Mouse (Mus musculus) effector memory CD4-positive, alpha-beta T cell, adult 5 months (primary cell): ENCODE results near the gene Olfr1269. TPM values are rescaled to one million over a fixed set of nuclear protein-coding genes. Genes with fewer than 3 reads are reported as not detected.

Experiments used
- polyA plus RNA-seq: library from polyadenylated mRNA; unstranded; fragments of 100-300 nt; shearing (Covaris generic); gene quantifications from one replicate; pipeline ENCODE4 v1.2.1, GENCODE M21; 2017

Gene Olfr1269
- polyA plus RNA-seq, result 0.50 TPM

GRCm38 (mm10) chr2:90121312-90121711 lies at the start of gene Olfr1269:
TSS of gene Olfr1269 (minus strand) at chr2:90121412.

DNA sequence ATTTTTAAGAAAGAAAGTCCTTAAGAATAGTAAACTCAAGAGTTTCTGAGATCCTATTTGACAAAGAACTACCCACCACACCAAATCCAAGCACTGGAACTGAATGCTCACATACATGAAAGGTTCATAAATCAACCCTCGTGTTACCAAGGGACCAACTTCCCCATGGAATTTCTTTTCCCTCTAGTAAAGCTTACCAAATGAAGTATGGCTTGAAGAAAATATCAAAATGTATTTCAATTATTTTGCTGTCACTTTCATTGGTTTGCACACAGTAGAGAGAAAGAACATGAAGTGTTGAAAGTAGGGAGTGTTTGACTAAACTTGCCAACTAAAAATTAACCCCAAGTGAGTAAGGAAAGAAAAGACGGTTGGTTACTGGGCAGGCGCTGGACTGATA lies 31.8 kb upstream of the Olfr1269 start, which contains the start of gene Olfr1270:
TSS of gene Olfr1270 (minus strand) at position 101 of the 400 bp plus-strand sequence.

GRCm38 (mm10) chr2:90142196-90142595 lies 21.0 kb upstream of the Olfr1269 start, which contains the start of gene Olfr32:
TSS of gene Olfr32 (minus strand) at chr2:90142296.

Other genes starting within 250 kb of the Olfr1269 start
- gene Olfr1257, start 243.0 kb downstream of the Olfr1269 start, polyA plus RNA-seq, result not detected
- 0.31 TPM for gene Olfr1258, start 194.1 kb downstream of the Olfr1269 start, polyA plus RNA-seq
- gene Olfr1259, start 172.7 kb downstream of the Olfr1269 start, polyA plus RNA-seq, result not detected
- gene Olfr1260, start 147.1 kb downstream of the Olfr1269 start, polyA plus RNA-seq, result 0.09 TPM
- gene Olfr1261, start 130.2 kb downstream of the Olfr1269 start, polyA plus RNA-seq, result not detected
- gene Olfr1262, start 121.3 kb downstream of the Olfr1269 start, polyA plus RNA-seq, result not detected
- gene Olfr1263, start 109.3 kb downstream of the Olfr1269 start, polyA plus RNA-seq, result 0.09 TPM
- gene Olfr1264, start 95.8 kb downstream of the Olfr1269 start, polyA plus RNA-seq, result not detected
- gene Olfr1265, start 86.1 kb downstream of the Olfr1269 start, polyA plus RNA-seq, result 0.06 TPM
- gene Olfr140, start 57.8 kb downstream of the Olfr1269 start, polyA plus RNA-seq, result not detected
- gene Olfr32, start 20.9 kb upstream of the Olfr1269 start, polyA plus RNA-seq, result not detected
- gene Olfr1270, start 31.7 kb upstream of the Olfr1269 start, polyA plus RNA-seq, result not detected
- not detected for gene Olfr1506, start 103.1 kb upstream of the Olfr1269 start, polyA plus RNA-seq
- not detected for gene Olfr142, start 136.2 kb upstream of the Olfr1269 start, polyA plus RNA-seq
- gene Olfr1271, start 149.6 kb upstream of the Olfr1269 start, polyA plus RNA-seq, result 0.07 TPM
- not detected for gene Olfr1272, start 171.4 kb upstream of the Olfr1269 start, polyA plus RNA-seq
- not detected for gene Gm13769, start 200.8 kb upstream of the Olfr1269 start, polyA plus RNA-seq